23 mouse cellular contexts compared by ENCODE assay signal in genomic region chr14:78120286-78120685, GRCm38 (mm10). TPM values are rescaled to one million over a fixed set of nuclear protein-coding genes. Genes with fewer than 3 reads are reported as not detected.
"Had no signal": no experiment of that assay in that cellular context is flagged by ENCODE, and none has a peak within 500 bp of the region (broad histone marks: within the 10 kb centered on the region; RNA-seq: fewer than 3 reads in every experiment).

No protein-coding gene starts in this region.

- H3K27ac ChIP-seq: kidney, embryonic 15.5 days; limb, embryonic 10.5 days; limb, embryonic 13.5 days; liver, embryonic 12.5 days; liver, embryonic 15.5 days; lung, embryonic 15.5 days; midbrain, embryonic 12.5 days; midbrain, embryonic 15.5 days; neural tube, embryonic 12.5 days; neural tube, embryonic 15.5 days; stomach, embryonic 15.5 days had no signal

- DNase-seq: kidney, adult 8-10 months; kidney, postnatal 10 days; kidney, postnatal 36 days; liver; lung, adult 18-20 months; lung, postnatal 10 days; lung, postnatal 36 days; right cerebral cortex, adult 18-20 months; right cerebral cortex, postnatal 14 days; right cerebral cortex, postnatal 4 days; thymus, postnatal 25 days had no signal

- H3K9ac ChIP-seq: kidney, embryonic 15.5 days; limb, embryonic 13.5 days; liver, embryonic 12.5 days; liver, embryonic 15.5 days; lung, embryonic 15.5 days; midbrain, embryonic 12.5 days; midbrain, embryonic 15.5 days; neural tube, embryonic 12.5 days; neural tube, embryonic 15.5 days; stomach, embryonic 15.5 days had no signal

- H3K36me3 ChIP-seq: kidney, embryonic 15.5 days; limb, embryonic 10.5 days; limb, embryonic 13.5 days; liver, embryonic 12.5 days; liver, embryonic 15.5 days; lung, embryonic 15.5 days; midbrain, embryonic 12.5 days; midbrain, embryonic 15.5 days; neural tube, embryonic 12.5 days; neural tube, embryonic 15.5 days; stomach, embryonic 15.5 days had no signal

- ATAC-seq: liver, embryonic 12.5 days; midbrain, embryonic 15.5 days had no signal

- H3K9me3 ChIP-seq: kidney, embryonic 15.5 days; limb, embryonic 10.5 days; limb, embryonic 13.5 days; liver, embryonic 12.5 days; liver, embryonic 15.5 days; lung, embryonic 15.5 days; megakaryocyte, embryonic 14.5 days; midbrain, embryonic 12.5 days; neural tube, embryonic 12.5 days; neural tube, embryonic 15.5 days; stomach, embryonic 15.5 days had no signal

- H3K4me2 ChIP-seq: kidney, embryonic 15.5 days; limb, embryonic 13.5 days; liver, embryonic 12.5 days; liver, embryonic 15.5 days; lung, embryonic 15.5 days; midbrain, embryonic 12.5 days; midbrain, embryonic 15.5 days; neural tube, embryonic 12.5 days; neural tube, embryonic 15.5 days; stomach, embryonic 15.5 days had no signal

- H3K4me1 ChIP-seq: liver, embryonic 12.5 days; liver, embryonic 15.5 days; lung, embryonic 15.5 days; megakaryocyte, embryonic 14.5 days; midbrain, embryonic 15.5 days; stomach, embryonic 15.5 days had no signal

- H3K27me3 ChIP-seq: kidney, embryonic 15.5 days; limb, embryonic 13.5 days; liver, embryonic 12.5 days; liver, embryonic 15.5 days; lung, embryonic 15.5 days; megakaryocyte, embryonic 14.5 days; midbrain, embryonic 12.5 days; midbrain, embryonic 15.5 days; neural tube, embryonic 12.5 days; neural tube, embryonic 15.5 days; stomach, embryonic 15.5 days had no signal

- H3K4me3 ChIP-seq: kidney, embryonic 15.5 days; limb, embryonic 10.5 days; limb, embryonic 13.5 days; liver, embryonic 12.5 days; liver, embryonic 15.5 days; lung, embryonic 15.5 days; megakaryocyte, embryonic 14.5 days; midbrain, embryonic 12.5 days; midbrain, embryonic 15.5 days; neural tube, embryonic 12.5 days; neural tube, embryonic 15.5 days; stomach, embryonic 15.5 days had no signal

RNA-seq across cellular contexts. Expression of gene Fam216b, which starts 31.5 kb away (rescaled TPM):
- polyA plus RNA-seq: kidney, embryonic 15.5 days; limb, embryonic 10.5 days; limb, embryonic 13.5 days; liver, embryonic 12.5 days; liver, embryonic 15.5 days; midbrain, embryonic 12.5 days; neural tube, embryonic 12.5 days; stomach, embryonic 15.5 days had no signal
